Mouse (Mus musculus) thymus, postnatal 10 days (tissue): ENCODE results near the gene Gzmk.
"Not testable (repeated sequence)": the region's sequence is repeated elsewhere in the genome, so short reads cannot be mapped to it uniquely, and the experiment has no call there.

Source experiments
- DNase-seq, 2 experiments: peaks; one replicate each; pipeline ENCODE4 v3.0.0; 2021; ENCODE audit warnings: low spot score in 2 of 2

Gzmk gene

GRCm38 (mm10) chr13:113225811-113226210 is at the start of gene Gzmk:
Gene Gzmk (minus strand): TSS chr13:113225908.
- no peak for DNase-seq

- no peak for DNase-seq
Observed at GRCm38 (mm10) chr13:113271189-113271588, 45.5 kb upstream of the Gzmk start.

- DNase-seq: peak; percentile 44 to 73
Observed at GRCm38 (mm10) chr13:113269777-113270776, 44.4 kb upstream of the Gzmk start.

GRCm38 (mm10) chr13:113267204-113267603 is 41.5 kb upstream of the Gzmk start:
- DNase-seq: no peak

- peak; percentile 17 to 70 for DNase-seq
Observed at GRCm38 (mm10) chr13:113266495-113266951, 40.8 kb upstream of the Gzmk start.

- peak in 1 of 2 experiments; percentile 45 for DNase-seq
Observed at GRCm38 (mm10) chr13:113265257-113265656, 39.5 kb upstream of the Gzmk start.

GRCm38 (mm10) chr13:113262822-113263221 is 37.1 kb upstream of the Gzmk start:
- DNase-seq: no peak

- no peak for DNase-seq
Observed at GRCm38 (mm10) chr13:113259237-113259636, 33.5 kb upstream of the Gzmk start.

GRCm38 (mm10) chr13:113257190-113257589 is 31.5 kb upstream of the Gzmk start:
- peak in 1 of 2 experiments; percentile 28 for DNase-seq

- DNase-seq: no peak
Observed at GRCm38 (mm10) chr13:113256766-113257165, 31.1 kb upstream of the Gzmk start.

- DNase-seq: not testable (repeated sequence)
Observed at GRCm38 (mm10) chr13:113252580-113252979, 26.9 kb upstream of the Gzmk start.

- DNase-seq: no peak
Observed at GRCm38 (mm10) chr13:113245025-113245424, 19.3 kb upstream of the Gzmk start.

GRCm38 (mm10) chr13:113242129-113242528 is 16.4 kb upstream of the Gzmk start:
- peak in 1 of 2 experiments; percentile 20 for DNase-seq

GRCm38 (mm10) chr13:113227666-113228463 is 2.2 kb upstream of the Gzmk start:
- DNase-seq: no peak

- DNase-seq: no peak
Observed at GRCm38 (mm10) chr13:113227076-113227475, 1.4 kb upstream of the Gzmk start.

- DNase-seq: no peak
Observed at GRCm38 (mm10) chr13:113224105-113224504, 1.6 kb downstream of the Gzmk start.

- DNase-seq: no peak
Observed at GRCm38 (mm10) chr13:113221851-113222250, 3.9 kb downstream of the Gzmk start.

- DNase-seq: no peak
Observed at GRCm38 (mm10) chr13:113213865-113214264, 11.8 kb downstream of the Gzmk start.

- DNase-seq: no peak
Observed at GRCm38 (mm10) chr13:113212401-113212800, 13.3 kb downstream of the Gzmk start.

- no peak for DNase-seq
Observed at GRCm38 (mm10) chr13:113211345-113211744, 14.4 kb downstream of the Gzmk start.

- DNase-seq: no peak
Observed at GRCm38 (mm10) chr13:113209624-113210023, 16.1 kb downstream of the Gzmk start, which contains the start of gene Esm1. Gene Esm1 (plus strand): TSS chr13:113209659.

GRCm38 (mm10) chr13:113205346-113205745 is 20.4 kb downstream of the Gzmk start:
- DNase-seq: no peak
